Mouse (Mus musculus) limb, embryonic 10.5 days (tissue): ENCODE data around the gene Slc6a20b. TPM values are rescaled to one million over a fixed set of nuclear protein-coding genes. Genes with fewer than 3 reads are reported as not detected.

Experiments
- polyA plus RNA-seq: library from polyadenylated mRNA; unstranded; fragments of >200 nt; fragmentation: Nextera tagmentation; extraction: Ambion mirVana; gene quantifications from 2 replicates; pipeline ENCODE4 v1.2.1, GENCODE M21; 2016

Slc6a20b gene
- polyA plus RNA-seq, 1 experiment from 2014 or later = 0.15 TPM

Other genes with a start within 250 kb of the Slc6a20b start
- 55.2 and 55.8 TPM in 2 replicates for gene Limd1, start 153.9 kb downstream of the Slc6a20b start, polyA plus RNA-seq
- gene Sacm1l, start 102.8 kb downstream of the Slc6a20b start, polyA plus RNA-seq = 39.9 and 45.3 TPM in 2 replicates
- gene Ccr9, start 45.9 kb upstream of the Slc6a20b start, polyA plus RNA-seq = 0.06 and 0.10 TPM in 2 replicates
- gene Slc6a20a, start 46.3 kb upstream of the Slc6a20b start, polyA plus RNA-seq = 0.08 TPM in 1 of 2 replicates, not detected in the other
- 35.3 and 35.6 TPM in 2 replicates for gene Lztfl1, start 85.1 kb upstream of the Slc6a20b start, polyA plus RNA-seq
- gene Cxcr6, start 173.9 kb upstream of the Slc6a20b start, polyA plus RNA-seq = 0.15 and 0.19 TPM in 2 replicates
- gene Fyco1, start 219.3 kb upstream of the Slc6a20b start, polyA plus RNA-seq = 8.4 and 10.6 TPM in 2 replicates
- gene Xcr1, start 229.5 kb upstream of the Slc6a20b start, polyA plus RNA-seq = not detected in 2 replicates